Mouse (Mus musculus) megakaryocyte, embryonic 14.5 days (primary cell): ENCODE measurements at regions not wholly inside any gene's neighbourhood (a gene's known extent, or its start where the extent isn't known, plus 50 kb on each side); places are given as distances from the start of the nearest gene placed in this dataset.

Source experiments
- FLI1 ChIP-seq: IDR thresholded peaks from 2 replicates; pipeline ENCODE4 v1.6.1; 2012; ENCODE audit warnings: low read length, inconsistent platforms, mixed read lengths
- GATA1 ChIP-seq: IDR thresholded peaks from 3 replicates; pipeline ENCODE4 v1.6.1; 2012; ENCODE audit warnings: mixed read lengths, low read length, inconsistent platforms, borderline replicate concordance

DNA sequence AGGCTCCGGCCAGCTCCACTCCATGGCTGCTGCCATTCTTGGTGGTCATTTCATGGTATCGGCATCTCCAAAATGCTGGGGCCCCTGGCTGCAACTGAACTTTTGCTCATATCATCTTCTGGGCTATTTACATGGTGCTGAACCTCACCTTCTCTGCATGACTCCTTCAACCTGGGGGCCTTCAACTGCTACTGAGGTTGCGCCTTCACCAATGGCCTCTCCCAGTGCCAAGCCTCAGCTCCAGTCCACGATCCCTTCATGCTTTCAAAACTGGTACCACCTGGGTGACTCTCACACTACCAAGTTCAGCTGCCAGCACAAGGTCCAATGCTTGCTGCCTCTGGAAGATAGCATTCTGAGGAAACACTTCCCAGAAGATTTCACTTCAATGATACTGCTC lies 53.7 kb upstream of the Slc25a33 start:
- TF ChIP-seq GATA1 (no peak), FLI1 (no peak)
